Mouse (Mus musculus) limb, embryonic 14.5 days (tissue): ENCODE measurements around the gene Cav3. TPM values are rescaled to one million over a fixed set of nuclear protein-coding genes. Genes with fewer than 3 reads are reported as not detected.

Source experiments
- ATAC-seq: fragments of 200-750 bp; cut with Nextera tagmentation; 2 replicates; pipeline ENCODE4 v1.8.0; 2017; ENCODE audit warnings: low read depth, moderate number of reproducible peaks, moderate TSS enrichment; ENCODE audit not compliant: low FRiP score
- DNase-seq: peaks from one replicate; pipeline ENCODE4 v3.0.0-alpha.2; 2015; ENCODE audit warnings: low spot score
- H3K27ac ChIP-seq: fragments of 300-500 bp; sonication (generic); replicated peaks from 2 replicates; pipeline ENCODE4 v1.5.1; 2014; ENCODE audit warnings: low read depth, mild to moderate bottlenecking, low read length, moderate library complexity, mixed read lengths
- H3K27me3 ChIP-seq: fragments of 300-500 bp; sonication (generic); 2 replicates; pipeline ENCODE4 v1.6.1; 2014; ENCODE audit warnings: low read length, mixed read lengths; ENCODE audit not compliant: control insufficient read depth, insufficient read depth
- H3K36me3 ChIP-seq: fragments of 300-500 bp; sonication (generic); 2 replicates; pipeline ENCODE4 v1.6.1; 2014; ENCODE audit warnings: mild to moderate bottlenecking, low read length, moderate library complexity, mixed read lengths; ENCODE audit not compliant: control insufficient read depth, insufficient read depth
- H3K4me1 ChIP-seq: fragments of 300-500 bp; sonication (generic); 2 replicates; pipeline ENCODE4 v1.6.1; 2014; ENCODE audit warnings: antibody characterized with exemption, low read length, mixed read lengths; ENCODE audit not compliant: control insufficient read depth, insufficient read depth
- H3K4me2 ChIP-seq: fragments of 300-500 bp; sonication (generic); replicated peaks from 2 replicates; pipeline ENCODE4 v1.6.1; 2014; ENCODE audit warnings: low read depth, mild to moderate bottlenecking, low read length, moderate library complexity; ENCODE audit not compliant: severe bottlenecking
- H3K4me3 ChIP-seq: fragments of 300-500 bp; sonication (generic); replicated peaks from 2 replicates; pipeline ENCODE4 v1.5.1; 2014; ENCODE audit warnings: low read length
- H3K9ac ChIP-seq: fragments of 300-500 bp; sonication (generic); 2 replicates; pipeline ENCODE4 v1.6.1; 2014; ENCODE audit warnings: mild to moderate bottlenecking, low read depth, low read length, moderate library complexity; ENCODE audit not compliant: severe bottlenecking
- H3K9me3 ChIP-seq: fragments of 300-500 bp; sonication (generic); 2 replicates; pipeline ENCODE4 v1.6.1; 2016; ENCODE audit warnings: low read length; ENCODE audit not compliant: control insufficient read depth
- POLR2A ChIP-seq: fragments of 200-500 bp; IDR thresholded peaks from 2 replicates; pipeline ENCODE4 v1.8.0; 2012; ENCODE audit warnings: inconsistent platforms, mild to moderate bottlenecking, moderate library complexity, borderline replicate concordance; ENCODE audit not compliant: insufficient read depth, insufficient read length; ENCODE audit errors: extremely low read depth
- WGBS: fragments of 180-500 bp; shearing (Covaris S2); extraction: QIAGEN DNeasy Blood & Tissue Kit; methylation state at CpG from one replicate; pipeline ENCODE4 v1.1.7; 2014; 5-methylcytosine and 5-hydroxymethylcytosine counted together
- polyA plus RNA-seq, 2 experiments: library from polyadenylated mRNA; depleted of rRNA in 1 of 2; stranded (reverse) in 1 of 2; unstranded in 1 of 2; fragments of >200 nt; fragmentation: Nextera tagmentation in 1 of 2; extraction: Ambion mirVana in 1 of 2; gene quantifications; 2 replicates each; pipeline versions ENCODE4 v1.2.1 to v1.2.3; 2012 to 2014

The Cav3 gene
- polyA plus RNA-seq, 2 experiments = 22.5 to 38.4 TPM

DNA sequence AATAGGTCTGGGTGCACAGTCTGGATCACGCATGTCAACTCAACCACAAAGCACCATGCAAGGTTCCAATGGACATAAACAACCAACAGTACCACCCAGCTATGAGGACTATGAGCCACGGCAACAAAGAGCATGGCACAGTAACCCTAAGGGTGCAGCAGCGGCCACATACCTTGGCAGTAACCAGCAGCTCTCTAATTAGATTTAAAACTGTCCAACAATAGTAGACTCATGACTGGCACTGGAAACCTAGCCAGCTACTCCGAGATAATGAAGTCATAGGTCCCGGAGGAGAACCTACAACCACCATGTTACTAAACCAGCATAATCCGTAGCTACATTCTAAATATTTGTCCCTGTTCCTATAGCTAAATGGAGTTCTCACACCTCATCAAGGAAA, 55.3 kb downstream of the Cav3 start:
- Histone ChIP-seq H3K36me3 (no peaks in the 10 kb centered on the region), H3K9me3 (no peaks in the 10 kb centered on the region), H3K27me3 (no peaks in the 10 kb centered on the region; the same call in 1 of the 2 replicates), H3K4me1 (no peaks in the 10 kb centered on the region), H3K27ac (no peak overlapping the region), H3K9ac (no peak overlapping the region), H3K4me2 (no peak overlapping the region), H3K4me3 (no peak overlapping the region)
- DNase-seq (no peak), ATAC-seq (no peak)
- no peak for TF ChIP-seq POLR2A
- WGBS = 84% methylated on average over 6 of the region's 6 CpGs

DNA sequence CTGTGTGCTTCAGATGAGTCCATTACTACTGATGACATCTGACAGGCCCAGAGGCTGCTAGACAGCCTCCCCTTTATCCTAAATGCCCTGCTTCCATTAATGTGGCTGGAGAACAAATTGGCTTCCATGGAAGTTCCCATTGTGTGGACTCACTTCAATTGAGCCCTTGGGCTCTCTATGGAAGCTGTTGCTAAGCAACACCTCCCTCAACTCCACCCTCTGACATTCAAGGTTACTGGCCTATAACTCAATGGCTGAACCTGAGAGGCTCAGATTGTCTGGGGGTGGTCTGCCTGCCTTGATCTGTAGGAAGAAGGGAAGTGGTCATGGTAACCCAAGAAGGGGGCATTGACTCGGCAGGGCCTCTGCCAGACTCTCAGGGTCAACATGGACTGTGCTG, 57.2 kb downstream of the Cav3 start:
- no peak for DNase-seq
- H3K4me1 ChIP-seq = no peaks in the 10 kb centered on the region
- ATAC-seq = no peak
- H3K36me3 ChIP-seq = no peaks in the 10 kb centered on the region
- no peak for TF ChIP-seq POLR2A
- H3K9ac ChIP-seq = no peak overlapping the region
- no peaks in the 10 kb centered on the region for H3K27me3 ChIP-seq
- H3K4me3 ChIP-seq = no peak overlapping the region
- 39% methylated on average over 1 of the region's 1 CpGs for WGBS
- no peaks in the 10 kb centered on the region for H3K9me3 ChIP-seq
- no peak overlapping the region for H3K4me2 ChIP-seq
- H3K27ac ChIP-seq = no peak overlapping the region

DNA sequence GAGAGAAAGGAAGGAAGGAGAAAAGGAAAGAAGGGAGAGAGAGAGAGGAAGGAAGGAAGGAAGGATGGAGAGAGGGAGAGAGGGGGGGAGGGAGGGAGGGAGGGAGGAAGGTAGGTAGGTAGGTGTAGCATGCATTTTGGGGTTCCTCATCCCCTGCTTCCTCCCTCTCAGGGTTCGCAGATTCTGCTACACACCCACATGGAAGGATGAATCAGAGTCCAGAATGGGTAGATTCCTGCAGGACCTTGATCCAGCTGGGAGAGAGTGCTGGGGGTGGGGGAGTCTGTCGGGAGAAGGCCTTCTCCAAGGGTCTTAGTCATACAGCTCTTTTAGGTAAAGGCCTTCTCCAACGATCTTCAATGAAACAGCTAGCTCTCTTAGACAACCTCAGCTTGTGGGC, 58.3 kb downstream of the Cav3 start:
- H3K4me2 ChIP-seq = no peak overlapping the region
- ATAC-seq (no peak), DNase-seq (no peak)
- H3K4me1 ChIP-seq = no peaks in the 10 kb centered on the region
- TF ChIP-seq POLR2A = no peak
- 85% methylated on average over 3 of the region's 3 CpGs for WGBS
- no peaks in the 10 kb centered on the region for H3K9me3 ChIP-seq
- no peak overlapping the region for H3K4me3 ChIP-seq
- H3K27me3 ChIP-seq = no peaks in the 10 kb centered on the region
- H3K9ac ChIP-seq = no peak overlapping the region
- no peak overlapping the region for H3K27ac ChIP-seq
- H3K36me3 ChIP-seq = no peaks in the 10 kb centered on the region

DNA sequence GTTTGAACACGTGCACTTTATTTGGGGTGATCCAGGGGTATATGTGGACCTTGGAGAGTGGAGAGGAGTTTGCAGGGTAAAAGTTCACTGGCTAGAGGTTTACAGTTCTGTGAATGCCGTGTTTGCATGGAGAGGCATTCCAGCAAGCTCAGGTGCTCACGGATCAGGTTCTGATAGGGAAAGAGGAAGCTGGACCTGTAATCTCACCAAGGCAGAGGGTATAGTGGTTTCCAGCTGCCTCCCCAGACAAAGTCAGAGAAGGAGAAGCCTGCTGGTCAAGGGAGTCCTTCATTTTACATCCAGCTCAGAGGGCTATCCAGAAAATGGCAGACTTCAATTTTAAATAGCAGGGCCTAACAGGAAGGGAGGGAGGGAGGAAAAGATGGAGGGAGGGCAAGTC, 58.7 kb downstream of the Cav3 start:
- Histone ChIP-seq H3K9me3 (no peaks in the 10 kb centered on the region), H3K27ac (no peak overlapping the region), H3K9ac (no peak overlapping the region), H3K4me2 (no peak overlapping the region), H3K4me3 (no peak overlapping the region), H3K27me3 (no peaks in the 10 kb centered on the region), H3K4me1 (no peaks in the 10 kb centered on the region), H3K36me3 (no peaks in the 10 kb centered on the region)
- no peak for DNase-seq
- TF ChIP-seq POLR2A = no peak
- ATAC-seq = no peak
- WGBS = 83% methylated on average over 3 of the region's 3 CpGs

Other genes starting within 250 kb of the Cav3 start
- gene Lmcd1, start 185.7 kb upstream of the Cav3 start, polyA plus RNA-seq (2012; rRNA removed) = 22.9 and 24.6 TPM in 2 replicates
- 32.1 and 37.4 TPM in 2 replicates for gene Lmcd1, start 185.7 kb upstream of the Cav3 start, polyA plus RNA-seq (2014; fragmentation: Nextera tagmentation; extraction: Ambion mirVana)
- gene Ssu2, start 71.5 kb upstream of the Cav3 start, polyA plus RNA-seq (2012; rRNA removed) = 2.7 and 3.8 TPM in 2 replicates
- 3.0 and 3.2 TPM in 2 replicates for gene Ssu2, start 71.5 kb upstream of the Cav3 start, polyA plus RNA-seq (2014; fragmentation: Nextera tagmentation; extraction: Ambion mirVana)
- gene Oxtr, start 30.4 kb downstream of the Cav3 start, polyA plus RNA-seq (2012; rRNA removed) = 0.33 and 0.54 TPM in 2 replicates
- 0.36 and 0.61 TPM in 2 replicates for gene Oxtr, start 30.4 kb downstream of the Cav3 start, polyA plus RNA-seq (2014; fragmentation: Nextera tagmentation; extraction: Ambion mirVana)
- 11.5 and 12.9 TPM in 2 replicates for gene Rad18, start 237.2 kb downstream of the Cav3 start, polyA plus RNA-seq (2012; rRNA removed)
- gene Rad18, start 237.2 kb downstream of the Cav3 start, polyA plus RNA-seq (2014; fragmentation: Nextera tagmentation; extraction: Ambion mirVana) = 29.2 and 30.1 TPM in 2 replicates